Mouse (Mus musculus) bone marrow macrophage, adult 2 months (primary cell): ENCODE data around the gene Gm20388.

Experiments
- CTCF ChIP-seq: IDR thresholded peaks from 2 replicates; pipeline ENCODE4 v1.5.1; 2012; ENCODE audit warnings: low read depth, mild to moderate bottlenecking, low read length, moderate library complexity
- POLR2A ChIP-seq: IDR thresholded peaks from 2 replicates; pipeline ENCODE4 v1.6.1; 2012; ENCODE audit warnings: mild to moderate bottlenecking, low read depth, low read length, borderline replicate concordance

DNA sequence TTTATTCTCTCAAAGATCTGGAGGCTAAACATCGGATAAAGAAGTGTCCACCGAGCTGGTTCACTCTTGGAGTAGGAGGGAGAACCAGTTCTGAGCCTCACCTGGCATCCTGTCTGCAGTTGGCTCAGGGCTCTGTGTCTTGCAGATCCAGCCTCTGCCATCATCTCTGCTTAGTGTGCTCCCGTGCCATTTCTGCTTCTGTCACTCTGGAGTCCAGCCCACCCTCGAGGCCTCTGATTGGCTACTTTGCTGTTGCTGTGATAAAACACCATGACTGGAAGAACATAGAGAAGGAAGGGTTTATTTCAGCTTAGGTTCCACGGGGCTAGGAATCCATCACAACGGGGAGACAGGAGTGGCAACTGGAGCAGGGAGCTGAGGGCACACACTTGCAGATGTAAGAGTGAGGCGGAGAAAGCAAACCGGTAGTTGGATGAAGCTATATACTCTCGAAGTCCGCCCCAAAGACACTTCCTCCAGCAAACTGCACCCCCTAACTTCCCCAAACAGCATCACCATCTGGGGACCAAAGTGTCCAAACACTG lies 1119.9 kb downstream of the Gm20388 start:
- TF ChIP-seq CTCF (no peak), POLR2A (no peak)
